Mouse (Mus musculus) heart, postnatal 0 days (tissue): ENCODE measurements at regions not wholly inside any gene's neighbourhood (a gene's known extent, or its start where the extent isn't known, plus 50 kb on each side); places are given as distances from the start of the nearest gene placed in this dataset.

ENCODE experiments used
- ATAC-seq: fragments of 200-750 bp; cut with Nextera tagmentation; 2 replicates; pipeline ENCODE4 v1.8.0; 2017; ENCODE audit warnings: low read depth, moderate number of reproducible peaks, moderate library complexity; ENCODE audit not compliant: insufficient read depth
- DNase-seq: peaks from one replicate; pipeline ENCODE4 v3.0.0-alpha.2; 2016; ENCODE audit warnings: low spot score
- H3K27ac ChIP-seq: fragments of 300-500 bp; sonication (generic); 2 replicates; pipeline ENCODE4 v1.5.1; 2014; ENCODE audit warnings: low read depth, mild to moderate bottlenecking
- H3K27me3 ChIP-seq: fragments of 300-500 bp; sonication (generic); 2 replicates; pipeline ENCODE4 v1.6.1; 2014; ENCODE audit warnings: low read length, mixed read lengths; ENCODE audit not compliant: control insufficient read depth, insufficient read depth
- H3K36me3 ChIP-seq: fragments of 300-500 bp; sonication (generic); replicated peaks from 2 replicates; pipeline ENCODE4 v1.6.1; 2014; ENCODE audit warnings: low read length, mixed read lengths; ENCODE audit not compliant: control insufficient read depth, insufficient read depth
- H3K4me1 ChIP-seq: fragments of 300-500 bp; sonication (generic); 2 replicates; pipeline ENCODE4 v1.6.1; 2014; ENCODE audit warnings: antibody characterized with exemption; ENCODE audit not compliant: control insufficient read depth, insufficient read depth
- H3K4me2 ChIP-seq: fragments of 300-500 bp; sonication (generic); 2 replicates; pipeline ENCODE4 v1.6.1; 2014; ENCODE audit warnings: low read depth, mild to moderate bottlenecking, low read length, moderate library complexity
- H3K4me3 ChIP-seq: fragments of 300-500 bp; sonication (generic); 2 replicates; pipeline ENCODE4 v1.5.1; 2014; ENCODE audit warnings: low read depth, low read length
- H3K9ac ChIP-seq: fragments of 300-500 bp; sonication (generic); replicated peaks from 2 replicates; pipeline ENCODE4 v1.6.1; 2014; ENCODE audit warnings: low read depth, low read length, mixed read lengths
- H3K9me3 ChIP-seq: fragments of 300-500 bp; sonication (generic); replicated peaks from 2 replicates; pipeline ENCODE4 v1.6.1; 2016; ENCODE audit warnings: low read length; ENCODE audit not compliant: control insufficient read depth
- CTCF ChIP-seq: IDR thresholded peaks from 2 replicates; pipeline ENCODE4 v1.5.1; 2016; ENCODE audit warnings: antibody characterized with exemption, control low read depth, low read depth
- EP300 ChIP-seq: IDR thresholded peaks from 2 replicates; pipeline ENCODE4 v1.6.1; 2016; ENCODE audit warnings: antibody characterized with exemption, low read depth
- WGBS: fragments of 180-500 bp; shearing (Covaris S2); extraction: QIAGEN DNeasy Blood & Tissue Kit; methylation state at CpG from one replicate; pipeline ENCODE4 v1.1.7; 2014; 5-methylcytosine and 5-hydroxymethylcytosine counted together

- H3K4me1 ChIP-seq: peaks cover 2% of the 10 kb centered on the region; the same call in 1 of the 2 replicates
- no peak for TF ChIP-seq CTCF
- TF ChIP-seq EP300: no peak
- no peaks in the 10 kb centered on the region for H3K36me3 ChIP-seq
- ATAC-seq (no peak), DNase-seq (no peak)
- no peak overlapping the region for H3K4me3 ChIP-seq
- no peak overlapping the region for H3K27ac ChIP-seq
- H3K4me2 ChIP-seq: no peak overlapping the region
- 76% methylated on average over 4 of the region's 4 CpGs for WGBS
- no peaks in the 10 kb centered on the region for H3K27me3 ChIP-seq
- H3K9me3 ChIP-seq: no peaks in the 10 kb centered on the region
- no peak overlapping the region for H3K9ac ChIP-seq
Observed at GRCm38 (mm10) chr12:16041129-16041528, 224.4 kb upstream of the Trib2 start.

- Histone ChIP-seq H3K9me3 (no peaks in the 10 kb centered on the region), H3K9ac (no peak overlapping the region)
Observed at GRCm38 (mm10) chr12:16035551-16035950, 218.8 kb upstream of the Trib2 start.

GRCm38 (mm10) chr12:16034691-16035515 lies 218.2 kb upstream of the Trib2 start:
- TF ChIP-seq CTCF (no peak), EP300 (no peak)
- no peak overlapping the region for H3K4me3 ChIP-seq
- no peaks in the 10 kb centered on the region for H3K36me3 ChIP-seq
- ATAC-seq (no peak), DNase-seq (no peak)
- no peaks in the 10 kb centered on the region for H3K9me3 ChIP-seq
- no peak overlapping the region for H3K27ac ChIP-seq
- H3K9ac ChIP-seq: no peak overlapping the region
- no peak overlapping the region for H3K4me2 ChIP-seq
- no peaks in the 10 kb centered on the region for H3K4me1 ChIP-seq
- H3K27me3 ChIP-seq: no peaks in the 10 kb centered on the region

More at GRCm38 (mm10) chr12:16035551-16035950, 218.8 kb upstream of the Trib2 start:
- Histone ChIP-seq H3K4me2 (no peak overlapping the region), H3K27me3 (no peaks in the 10 kb centered on the region), H3K4me1 (no peaks in the 10 kb centered on the region), H3K27ac (no peak overlapping the region), H3K4me3 (no peak overlapping the region), H3K36me3 (no peaks in the 10 kb centered on the region)
- no peak for DNase-seq
- ATAC-seq: no peak
- 68% methylated on average over 2 of the region's 2 CpGs for WGBS
- TF ChIP-seq EP300 (no peak), CTCF (no peak)

GRCm38 (mm10) chr12:16026654-16027053 lies 209.9 kb upstream of the Trib2 start:
- Histone ChIP-seq H3K27ac (no peak overlapping the region), H3K36me3 (no peaks in the 10 kb centered on the region), H3K4me2 (no peak overlapping the region), H3K9ac (no peak overlapping the region), H3K4me3 (no peak overlapping the region), H3K27me3 (no peaks in the 10 kb centered on the region), H3K9me3 (no peaks in the 10 kb centered on the region), H3K4me1 (no peaks in the 10 kb centered on the region)
- TF ChIP-seq EP300: no peak
- TF ChIP-seq CTCF: no peak
- ATAC-seq: no peak
- 13% methylated on average over 1 of the region's 1 CpGs for WGBS
- DNase-seq: no peak

- ATAC-seq: no peak
- Histone ChIP-seq H3K4me3 (no peak overlapping the region), H3K4me1 (0 out of 2 replicates have a peak, but pooled peaks cover 6% of the 10 kb centered on the region), H3K27ac (no peak overlapping the region), H3K9me3 (no peaks in the 10 kb centered on the region), H3K27me3 (no peaks in the 10 kb centered on the region), H3K36me3 (no peaks in the 10 kb centered on the region), H3K9ac (no peak overlapping the region), H3K4me2 (no peak overlapping the region)
- no peak for TF ChIP-seq EP300
- TF ChIP-seq CTCF: no peak
- DNase-seq: no peak
- 86% methylated on average over 7 of the region's 7 CpGs for WGBS
Observed at GRCm38 (mm10) chr12:16023273-16023672, 206.6 kb upstream of the Trib2 start.
